Mouse (Mus musculus) liver, embryonic 16.5 days (tissue): Measurements from ENCODE around the gene Pym1. TPM values are rescaled to one million over a fixed set of nuclear protein-coding genes. Genes with fewer than 3 reads are reported as not detected.

Source experiments
- ATAC-seq: fragments of 200-750 bp; cut with Nextera tagmentation; 2 replicates; pipeline ENCODE4 v1.8.0; 2017; ENCODE audit warnings: low read depth, mild to moderate bottlenecking, moderate number of reproducible peaks, moderate library complexity
- H3K27ac ChIP-seq: fragments of 300-500 bp; sonication (generic); 2 replicates; pipeline ENCODE4 v1.5.1; 2014; ENCODE audit warnings: mild to moderate bottlenecking, low read length
- H3K27me3 ChIP-seq: fragments of 300-500 bp; sonication (generic); 2 replicates; pipeline ENCODE4 v1.6.1; 2014; ENCODE audit warnings: low read depth, low read length, mixed read lengths; ENCODE audit not compliant: control insufficient read depth, insufficient read depth
- H3K36me3 ChIP-seq: fragments of 300-500 bp; sonication (generic); 2 replicates; pipeline ENCODE4 v1.6.1; 2014; ENCODE audit warnings: mild to moderate bottlenecking; ENCODE audit not compliant: control insufficient read depth, insufficient read depth
- H3K4me1 ChIP-seq: fragments of 300-500 bp; sonication (generic); 2 replicates; pipeline ENCODE4 v1.6.1; 2014; ENCODE audit warnings: low read depth, low read length, mixed read lengths; ENCODE audit not compliant: control insufficient read depth
- H3K4me2 ChIP-seq: fragments of 300-500 bp; sonication (generic); 2 replicates; pipeline ENCODE4 v1.6.1; 2014; ENCODE audit warnings: low read depth, low read length, mixed read lengths
- H3K4me3 ChIP-seq: fragments of 300-500 bp; sonication (generic); 2 replicates; pipeline ENCODE4 v1.5.1; 2014; ENCODE audit warnings: low read depth, mild to moderate bottlenecking, low read length
- H3K9ac ChIP-seq: fragments of 300-500 bp; sonication (generic); 2 replicates; pipeline ENCODE4 v1.6.1; 2014; ENCODE audit warnings: low read depth, low read length
- H3K9me3 ChIP-seq: fragments of 300-500 bp; sonication (generic); replicated peaks from 2 replicates; pipeline ENCODE4 v1.6.1; 2016; ENCODE audit warnings: low read length; ENCODE audit not compliant: control insufficient read depth
- WGBS: fragments of 180-500 bp; shearing (Covaris S2); extraction: QIAGEN DNeasy Blood & Tissue Kit; methylation state at CpG from one replicate; pipeline ENCODE4 v1.1.7; 2014; ENCODE audit not compliant: insufficient replicate concordance; 5-methylcytosine and 5-hydroxymethylcytosine counted together
- polyA plus RNA-seq: library from polyadenylated mRNA; unstranded; fragments of >200 nt; fragmentation: Nextera tagmentation; extraction: Ambion mirVana; gene quantifications from 2 replicates; pipeline ENCODE4 v1.2.1, GENCODE M21; 2015

The Pym1 gene
- polyA plus RNA-seq, 1 experiment from 2014 or later: 11.9 TPM

- 2% methylated on average over 7 of the region's 7 CpGs for whole genome bisulfite sequencing
- peak overlapping the region; percentile 66 for H3K4me2 ChIP-seq
- H3K36me3 ChIP-seq: no peaks in the 10 kb centered on the region
- peaks cover 37% of the 10 kb centered on the region for H3K27me3 ChIP-seq
- peak overlapping the region; percentile 60 for H3K4me3 ChIP-seq
- peak overlapping the region; percentile 56 for H3K9ac ChIP-seq
- H3K9me3 ChIP-seq: no peaks in the 10 kb centered on the region
- no peak overlapping the region for H3K27ac ChIP-seq
- peaks cover 11% of the 10 kb centered on the region for H3K4me1 ChIP-seq
- ATAC-seq: no peak
Measured at GRCm38 (mm10) chr10:128743235-128743634, 4.5 kb upstream of the Pym1 start.

GRCm38 (mm10) chr10:128743791-128744191, 3.9 kb upstream of the Pym1 start:
- Histone ChIP-seq H3K4me2 (peak overlapping the region; percentile 66), H3K9me3 (no peaks in the 10 kb centered on the region), H3K4me3 (peak overlapping the region; percentile 60), H3K27ac (peak overlapping the region; percentile 22; the same call in 1 of the 2 replicates), H3K9ac (peak overlapping the region; percentile 56), H3K36me3 (no peaks in the 10 kb centered on the region), H3K4me1 (peaks cover 12% of the 10 kb centered on the region), H3K27me3 (peaks cover 37% of the 10 kb centered on the region)
- ATAC-seq: peak; percentile 32
- WGBS: under 1% methylated on average over 36 of the region's 37 CpGs

GRCm38 (mm10) chr10:128744211-128744610, 3.5 kb upstream of the Pym1 start:
- Histone ChIP-seq H3K9me3 (no peaks in the 10 kb centered on the region), H3K36me3 (no peaks in the 10 kb centered on the region), H3K4me1 (peaks cover 16% of the 10 kb centered on the region), H3K9ac (peak overlapping the region; percentile 56; the same call in 1 of the 2 replicates), H3K4me2 (peak overlapping the region; percentile 66), H3K27ac (peak overlapping the region; percentile 22; the same call in 1 of the 2 replicates), H3K4me3 (peak overlapping the region; percentile 60), H3K27me3 (peaks cover 37% of the 10 kb centered on the region)
- WGBS: 23% methylated on average over 8 of the region's 8 CpGs
- ATAC-seq: no peak

GRCm38 (mm10) chr10:128744680-128745601, 2.7 kb upstream of the Pym1 start, which contains the start of gene Dgka:
TSS of gene Dgka (minus strand) at chr10:128744855.
- peak within 1 kb of the TSS; percentile 66 for H3K4me2 ChIP-seq

GRCm38 (mm10) chr10:128745946-128746613, 1.6 kb upstream of the Pym1 start:
- no peak overlapping the region for H3K9ac ChIP-seq
- WGBS: 67% methylated on average over 10 of the region's 10 CpGs
- H3K36me3 ChIP-seq: no peaks in the 10 kb centered on the region
- peaks cover 26% of the 10 kb centered on the region for H3K4me1 ChIP-seq
- H3K9me3 ChIP-seq: no peaks in the 10 kb centered on the region
- no peak overlapping the region for H3K4me2 ChIP-seq
- peaks cover 37% of the 10 kb centered on the region for H3K27me3 ChIP-seq
- no peak for ATAC-seq
- no peak overlapping the region for H3K27ac ChIP-seq
- H3K4me3 ChIP-seq: no peak overlapping the region

More at GRCm38 (mm10) chr10:128744680-128745601, 2.7 kb upstream of the Pym1 start, which contains the start of gene Dgka:
- WGBS: 20% methylated on average over 18 of the region's 18 CpGs
- Histone ChIP-seq H3K4me3 (peak within 1 kb of the TSS; percentile 60), H3K9me3 (no peaks in the 10 kb centered on the region), H3K9ac (peak within 1 kb of the TSS; percentile 56), H3K27ac (peak within 1 kb of the TSS; percentile 22; the same call in 1 of the 2 replicates), H3K27me3 (peaks cover 37% of the 10 kb centered on the region), H3K4me1 (peaks cover 24% of the 10 kb centered on the region), H3K36me3 (no peaks in the 10 kb centered on the region)
- ATAC-seq: no peak

- H3K4me3 ChIP-seq: peak overlapping the region; percentile 79
- peak overlapping the region; percentile 83 for H3K9ac ChIP-seq
- H3K4me2 ChIP-seq: peak overlapping the region; percentile 95
- WGBS: 47% methylated on average over 9 of the region's 9 CpGs
- H3K9me3 ChIP-seq: no peaks in the 10 kb centered on the region
- H3K36me3 ChIP-seq: peaks cover 2% of the 10 kb centered on the region; the same call in 1 of the 2 replicates
- no peak for ATAC-seq
- H3K27ac ChIP-seq: peak overlapping the region; percentile 93
- peaks cover 32% of the 10 kb centered on the region for H3K27me3 ChIP-seq
- H3K4me1 ChIP-seq: peaks cover 26% of the 10 kb centered on the region
Measured at GRCm38 (mm10) chr10:128746972-128747645, 580 bp upstream of the Pym1 start.

GRCm38 (mm10) chr10:128748252-128748864, 669 bp downstream of the Pym1 start:
- peak overlapping the region; percentile 83 for H3K9ac ChIP-seq
- peak overlapping the region; percentile 95 for H3K4me2 ChIP-seq
- peak; percentile 78 for ATAC-seq
- peaks cover 9% of the 10 kb centered on the region for H3K36me3 ChIP-seq
- H3K9me3 ChIP-seq: no peaks in the 10 kb centered on the region
- H3K4me3 ChIP-seq: peak overlapping the region; percentile 79
- peaks cover 26% of the 10 kb centered on the region for H3K4me1 ChIP-seq
- WGBS: under 1% methylated on average over 37 of the region's 37 CpGs
- H3K27ac ChIP-seq: peak overlapping the region; percentile 93
- H3K27me3 ChIP-seq: peaks cover 20% of the 10 kb centered on the region

- 49% methylated on average over 2 of the region's 2 CpGs for WGBS
- no peak for ATAC-seq
- no peaks in the 10 kb centered on the region for H3K36me3 ChIP-seq
Measured at GRCm38 (mm10) chr10:128772895-128773294, 25.2 kb downstream of the Pym1 start.

More at GRCm38 (mm10) chr10:128772895-128773294, 25.2 kb downstream of the Pym1 start:
- Histone ChIP-seq H3K9ac (no peak overlapping the region), H3K4me3 (no peak overlapping the region), H3K4me2 (no peak overlapping the region), H3K27me3 (no peaks in the 10 kb centered on the region), H3K27ac (no peak overlapping the region), H3K9me3 (no peaks in the 10 kb centered on the region), H3K4me1 (no peaks in the 10 kb centered on the region)
